Mouse (Mus musculus) megakaryocyte, embryonic 14.5 days (primary cell): Measurements from ENCODE around the gene Ccdc141.

Experiments
- FLI1 ChIP-seq: IDR thresholded peaks from 2 replicates; pipeline ENCODE4 v1.6.1; 2012; ENCODE audit warnings: low read length, inconsistent platforms, mixed read lengths
- GATA1 ChIP-seq: IDR thresholded peaks from 3 replicates; pipeline ENCODE4 v1.6.1; 2012; ENCODE audit warnings: mixed read lengths, low read length, inconsistent platforms, borderline replicate concordance

GRCm38 (mm10) chr2:76992493-76993201, 177.8 kb downstream of the Ccdc141 start:
- TF ChIP-seq GATA1 (no peak), FLI1 (no peak)
